Mouse (Mus musculus): ENCODE measurements around the gene Adam19. TPM values are rescaled to one million over a fixed set of nuclear protein-coding genes. Genes with fewer than 3 reads are reported as not detected.

Adam19 gene
- polyA plus RNA-seq, 1 experiment from 2014 or later, result 26.8 TPM

DNA sequence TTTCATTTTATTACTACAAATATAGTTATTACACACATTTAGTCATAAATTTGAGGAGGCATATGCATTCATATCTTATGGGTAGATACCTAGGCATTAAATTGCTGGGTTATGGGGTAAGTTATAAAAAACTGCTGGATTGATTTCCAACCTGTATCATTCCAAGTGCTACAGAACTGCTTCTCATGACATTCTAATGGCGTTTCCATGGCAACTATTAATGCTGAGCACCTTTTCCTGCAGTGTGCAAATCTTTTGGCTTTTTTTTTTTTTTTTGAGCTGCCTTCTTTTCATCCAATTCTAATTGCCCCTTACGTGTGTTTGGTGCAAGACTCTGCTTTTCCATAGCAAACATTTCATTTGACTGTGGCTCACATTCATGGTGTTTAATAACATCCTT lies 25.8 kb upstream of the Adam19 start:
- no peaks in the 10 kb centered on the region for H3K27me3 ChIP-seq (ENCODE audit: control insufficient read depth, insufficient read depth, low read length)
- ATAC-seq (ENCODE audit: insufficient number of reproducible peaks, insufficient read depth, low FRiP score, low read depth), result no peak

DNA sequence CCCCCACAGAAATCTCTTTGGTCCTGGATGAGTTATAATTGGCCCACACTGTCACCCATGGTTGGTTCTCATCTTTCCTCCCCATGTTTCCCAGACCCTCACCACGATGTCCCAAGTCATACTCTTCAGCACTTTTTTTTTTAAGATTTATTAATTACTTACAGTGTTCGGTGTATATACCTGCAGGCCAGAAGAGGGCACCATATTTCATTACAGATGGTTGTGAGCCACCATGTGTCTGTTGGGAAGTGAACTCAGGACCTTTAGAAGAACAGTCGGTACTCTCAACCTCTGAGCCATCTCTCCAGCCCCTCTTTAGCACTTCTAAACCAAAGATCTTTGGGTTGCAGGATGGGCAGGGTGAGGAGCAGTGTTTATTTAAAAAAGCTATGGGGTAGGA lies 24.3 kb upstream of the Adam19 start:
- no peak overlapping the region for H3K9ac ChIP-seq (replicated peaks; ENCODE audit: low read depth, low read length)
- no peaks in the 10 kb centered on the region for H3K36me3 ChIP-seq (ENCODE audit: control insufficient read depth, insufficient read depth, low read length)
- H3K9me3 ChIP-seq (ENCODE audit: control insufficient read depth, low read depth, low read length), result no peaks in the 10 kb centered on the region
- H3K27me3 ChIP-seq (ENCODE audit: control insufficient read depth, insufficient read depth, low read length), result no peaks in the 10 kb centered on the region
- H3K4me2 ChIP-seq (replicated peaks; ENCODE audit: low read depth, low read length), result no peak overlapping the region
- no peaks in the 10 kb centered on the region for H3K4me1 ChIP-seq (ENCODE audit: control insufficient read depth, insufficient read depth, low read length)
- H3K4me3 ChIP-seq (ENCODE audit: low read depth, low read length), result no peak overlapping the region
- 53% methylated on average over 3 of the region's 3 CpGs for whole genome bisulfite sequencing
- ATAC-seq (ENCODE audit: insufficient number of reproducible peaks, insufficient read depth, low FRiP score, low read depth), result no peak
- no peak overlapping the region for H3K27ac ChIP-seq (ENCODE audit: low read length)

More for the DNA sequence above, 25.8 kb upstream of the Adam19 start:
- no peak overlapping the region for H3K4me2 ChIP-seq (replicated peaks; ENCODE audit: low read depth, low read length)
- H3K36me3 ChIP-seq (ENCODE audit: control insufficient read depth, insufficient read depth, low read length), result no peaks in the 10 kb centered on the region
- H3K27ac ChIP-seq (ENCODE audit: low read length), result no peak overlapping the region
- no peak overlapping the region for H3K4me3 ChIP-seq (ENCODE audit: low read depth, low read length)
- 79% methylated on average over 2 of the region's 2 CpGs for WGBS
- H3K9me3 ChIP-seq (ENCODE audit: control insufficient read depth, low read depth, low read length), result no peaks in the 10 kb centered on the region
- H3K4me1 ChIP-seq (ENCODE audit: control insufficient read depth, insufficient read depth, low read length), result peaks cover 5% of the 10 kb centered on the region; the same call in 1 of the 2 replicates
- no peak overlapping the region for H3K9ac ChIP-seq (replicated peaks; ENCODE audit: low read depth, low read length)

DNA sequence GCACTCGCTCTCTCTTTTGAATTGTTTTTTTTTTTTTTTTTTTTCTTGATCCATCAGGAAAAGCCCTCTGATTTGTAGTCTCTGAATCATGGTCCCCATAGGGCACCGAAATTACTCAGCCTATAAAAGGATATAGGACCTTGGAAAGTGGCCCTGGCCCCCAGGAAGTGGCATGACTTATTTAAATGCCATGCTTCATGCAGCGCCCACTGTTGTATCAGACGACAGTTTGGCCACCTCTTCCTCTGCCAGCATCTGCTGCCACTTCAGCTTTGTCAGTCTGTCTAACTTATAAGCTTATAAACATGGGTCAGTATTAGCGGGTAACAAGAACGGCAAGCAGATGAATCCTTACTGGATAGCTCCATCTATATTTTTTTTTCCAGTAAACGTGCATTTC lies 22.8 kb upstream of the Adam19 start:
- H3K36me3 ChIP-seq (ENCODE audit: control insufficient read depth, insufficient read depth, low read length), result no peaks in the 10 kb centered on the region
- H3K9me3 ChIP-seq (ENCODE audit: control insufficient read depth, low read depth, low read length), result no peaks in the 10 kb centered on the region
- H3K4me3 ChIP-seq (ENCODE audit: low read depth, low read length), result no peak overlapping the region
- no peaks in the 10 kb centered on the region for H3K4me1 ChIP-seq (ENCODE audit: control insufficient read depth, insufficient read depth, low read length)
- 85% methylated on average over 7 of the region's 7 CpGs for whole genome bisulfite sequencing
- H3K27me3 ChIP-seq (ENCODE audit: control insufficient read depth, insufficient read depth, low read length), result no peaks in the 10 kb centered on the region
- ATAC-seq (ENCODE audit: insufficient number of reproducible peaks, insufficient read depth, low FRiP score, low read depth), result no peak
- H3K4me2 ChIP-seq (replicated peaks; ENCODE audit: low read depth, low read length), result no peak overlapping the region
- no peak overlapping the region for H3K9ac ChIP-seq (replicated peaks; ENCODE audit: low read depth, low read length)
- no peak overlapping the region for H3K27ac ChIP-seq (ENCODE audit: low read length)

DNA sequence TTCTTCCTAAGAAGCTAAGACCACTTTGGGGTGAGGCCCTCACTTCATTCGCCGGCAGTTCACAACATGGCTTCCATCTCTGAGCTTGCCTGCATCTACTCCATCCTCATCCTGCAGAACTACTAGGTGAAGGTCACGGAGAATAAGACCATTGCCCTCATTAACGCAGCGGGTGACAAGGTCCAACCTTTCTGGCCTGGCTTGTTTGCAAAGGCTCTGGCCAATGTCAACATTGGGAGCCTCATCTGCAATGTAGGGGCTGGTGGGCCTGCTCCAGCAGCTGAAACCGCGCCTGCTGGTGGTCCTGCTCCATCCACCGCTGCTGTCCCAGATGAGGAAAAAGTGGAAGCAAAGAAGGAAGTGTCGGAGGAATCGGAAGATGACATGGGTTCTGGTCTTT lies 19.4 kb upstream of the Adam19 start:
- H3K9ac ChIP-seq (replicated peaks; ENCODE audit: low read depth, low read length), result no peak overlapping the region
- ATAC-seq (ENCODE audit: insufficient number of reproducible peaks, insufficient read depth, low FRiP score, low read depth), result no peak

DNA sequence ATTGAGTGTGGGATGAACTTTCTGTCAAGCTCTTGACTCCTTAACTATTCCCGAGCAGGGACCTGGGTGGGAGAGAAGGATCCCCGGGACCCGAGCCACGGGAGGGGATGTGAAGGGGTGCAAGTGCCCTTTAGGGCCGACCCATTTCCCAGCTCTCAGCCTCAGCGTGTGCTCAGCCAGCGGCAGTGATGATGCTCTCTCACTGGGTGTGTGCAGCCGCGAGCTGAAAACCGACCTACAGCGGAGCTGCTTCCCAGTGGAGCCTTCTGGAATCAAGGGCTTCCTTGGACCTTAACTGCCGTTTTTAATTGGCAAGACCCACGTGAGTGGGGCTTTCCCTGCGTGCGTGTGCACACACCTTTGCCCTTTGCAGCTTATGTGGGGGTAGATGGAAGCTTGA lies 16.9 kb upstream of the Adam19 start:
- 65% methylated on average over 15 of the region's 15 CpGs for WGBS
- H3K27ac ChIP-seq (ENCODE audit: low read length), result no peak overlapping the region
- no peak for ATAC-seq (ENCODE audit: insufficient number of reproducible peaks, insufficient read depth, low FRiP score, low read depth)
- H3K4me1 ChIP-seq (ENCODE audit: control insufficient read depth, insufficient read depth, low read length), result no peaks in the 10 kb centered on the region
- H3K4me3 ChIP-seq (ENCODE audit: low read depth, low read length), result no peak overlapping the region
- H3K4me2 ChIP-seq (replicated peaks; ENCODE audit: low read depth, low read length), result no peak overlapping the region
- H3K27me3 ChIP-seq (ENCODE audit: control insufficient read depth, insufficient read depth, low read length), result no peaks in the 10 kb centered on the region
- no peaks in the 10 kb centered on the region for H3K9me3 ChIP-seq (ENCODE audit: control insufficient read depth, low read depth, low read length)
- no peaks in the 10 kb centered on the region for H3K36me3 ChIP-seq (ENCODE audit: control insufficient read depth, insufficient read depth, low read length)
- no peak overlapping the region for H3K9ac ChIP-seq (replicated peaks; ENCODE audit: low read depth, low read length)

More for the DNA sequence above, 19.4 kb upstream of the Adam19 start:
- H3K9me3 ChIP-seq (ENCODE audit: control insufficient read depth, low read depth, low read length), result no peaks in the 10 kb centered on the region
- no peaks in the 10 kb centered on the region for H3K36me3 ChIP-seq (ENCODE audit: control insufficient read depth, insufficient read depth, low read length)
- no peak overlapping the region for H3K4me3 ChIP-seq (ENCODE audit: low read depth, low read length)
- H3K27me3 ChIP-seq (ENCODE audit: control insufficient read depth, insufficient read depth, low read length), result no peaks in the 10 kb centered on the region
- WGBS, result 90% methylated on average over 10 of the region's 10 CpGs
- H3K4me1 ChIP-seq (ENCODE audit: control insufficient read depth, insufficient read depth, low read length), result no peaks in the 10 kb centered on the region
- H3K4me2 ChIP-seq (replicated peaks; ENCODE audit: low read depth, low read length), result no peak overlapping the region
- H3K27ac ChIP-seq (ENCODE audit: low read length), result no peak overlapping the region

DNA sequence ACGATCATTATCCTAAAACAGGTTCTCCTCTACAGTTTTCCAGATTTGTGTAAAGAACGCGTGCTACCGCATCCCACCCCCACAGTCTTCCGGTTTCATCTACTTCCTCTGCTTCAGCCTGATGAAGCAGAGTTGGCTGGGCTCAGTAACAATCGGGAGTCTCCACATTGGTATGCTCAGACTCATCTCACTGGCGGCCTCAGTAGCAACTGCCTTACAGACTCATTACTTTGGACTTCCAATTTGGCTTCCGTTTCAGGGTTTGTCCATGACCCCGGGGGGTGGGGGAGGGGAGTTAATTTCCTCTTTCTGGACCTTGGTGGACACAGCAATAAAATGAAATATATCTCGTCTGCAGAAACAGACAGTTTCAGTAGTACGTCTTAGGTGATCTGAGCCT lies 16.5 kb upstream of the Adam19 start:
- H3K9ac ChIP-seq (replicated peaks; ENCODE audit: low read depth, low read length), result no peak overlapping the region
- H3K27me3 ChIP-seq (ENCODE audit: control insufficient read depth, insufficient read depth, low read length), result no peaks in the 10 kb centered on the region
- H3K9me3 ChIP-seq (ENCODE audit: control insufficient read depth, low read depth, low read length), result no peaks in the 10 kb centered on the region
- no peak overlapping the region for H3K4me3 ChIP-seq (ENCODE audit: low read depth, low read length)
- H3K27ac ChIP-seq (ENCODE audit: low read length), result no peak overlapping the region
- no peaks in the 10 kb centered on the region for H3K36me3 ChIP-seq (ENCODE audit: control insufficient read depth, insufficient read depth, low read length)
- no peak for ATAC-seq (ENCODE audit: insufficient number of reproducible peaks, insufficient read depth, low FRiP score, low read depth)
- H3K4me1 ChIP-seq (ENCODE audit: control insufficient read depth, insufficient read depth, low read length), result no peaks in the 10 kb centered on the region
- H3K4me2 ChIP-seq (replicated peaks; ENCODE audit: low read depth, low read length), result no peak overlapping the region
- 60% methylated on average over 11 of the region's 11 CpGs for WGBS

DNA sequence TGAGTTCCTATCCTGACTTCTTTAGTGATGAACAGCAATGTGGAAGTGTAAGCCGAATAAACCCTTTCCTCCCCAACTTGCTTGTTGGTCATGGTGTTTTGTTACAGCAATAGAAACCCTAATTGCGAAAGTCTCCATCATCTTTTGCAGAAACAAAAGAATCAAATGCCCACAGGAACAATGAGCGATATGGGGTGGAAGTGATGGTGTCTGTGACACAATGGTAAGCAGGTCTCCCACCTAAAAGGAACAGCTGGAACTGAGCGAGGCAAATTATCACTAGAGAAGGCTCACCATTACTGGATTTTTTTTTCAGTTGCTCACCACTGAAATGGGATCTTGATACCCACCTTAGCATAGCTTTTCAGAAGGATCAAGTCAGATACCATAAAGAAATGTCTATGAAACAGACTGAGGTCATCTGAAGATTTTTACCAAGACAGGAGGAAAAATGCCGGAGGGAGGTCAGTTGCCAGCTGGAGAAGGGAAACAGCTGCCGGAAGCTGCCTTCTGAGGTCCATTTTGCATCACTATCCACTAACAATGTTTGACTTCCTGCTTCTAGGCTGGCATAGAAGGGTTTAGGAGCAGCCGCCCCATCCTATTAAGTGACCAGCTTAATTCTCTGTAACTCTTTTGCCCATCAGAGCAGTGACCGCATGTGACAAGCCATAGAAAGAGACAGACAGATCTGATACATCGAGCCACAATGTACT lies 14.8 kb upstream of the Adam19 start:
- H3K9ac ChIP-seq (replicated peaks; ENCODE audit: low read depth, low read length), result no peak overlapping the region
- WGBS, result 68% methylated on average over 9 of the region's 9 CpGs
- no peaks in the 10 kb centered on the region for H3K36me3 ChIP-seq (ENCODE audit: control insufficient read depth, insufficient read depth, low read length)
- H3K27ac ChIP-seq (ENCODE audit: low read length), result no peak overlapping the region; the same call in 1 of the 2 replicates
- ATAC-seq (ENCODE audit: insufficient number of reproducible peaks, insufficient read depth, low FRiP score, low read depth), result no peak
- no peaks in the 10 kb centered on the region for H3K27me3 ChIP-seq (ENCODE audit: control insufficient read depth, insufficient read depth, low read length)
- no peak overlapping the region for H3K4me2 ChIP-seq (replicated peaks; ENCODE audit: low read depth, low read length)
- no peaks in the 10 kb centered on the region for H3K9me3 ChIP-seq (ENCODE audit: control insufficient read depth, low read depth, low read length)
- no peak overlapping the region for H3K4me3 ChIP-seq (ENCODE audit: low read depth, low read length)
- no peaks in the 10 kb centered on the region for H3K4me1 ChIP-seq (ENCODE audit: control insufficient read depth, insufficient read depth, low read length)

DNA sequence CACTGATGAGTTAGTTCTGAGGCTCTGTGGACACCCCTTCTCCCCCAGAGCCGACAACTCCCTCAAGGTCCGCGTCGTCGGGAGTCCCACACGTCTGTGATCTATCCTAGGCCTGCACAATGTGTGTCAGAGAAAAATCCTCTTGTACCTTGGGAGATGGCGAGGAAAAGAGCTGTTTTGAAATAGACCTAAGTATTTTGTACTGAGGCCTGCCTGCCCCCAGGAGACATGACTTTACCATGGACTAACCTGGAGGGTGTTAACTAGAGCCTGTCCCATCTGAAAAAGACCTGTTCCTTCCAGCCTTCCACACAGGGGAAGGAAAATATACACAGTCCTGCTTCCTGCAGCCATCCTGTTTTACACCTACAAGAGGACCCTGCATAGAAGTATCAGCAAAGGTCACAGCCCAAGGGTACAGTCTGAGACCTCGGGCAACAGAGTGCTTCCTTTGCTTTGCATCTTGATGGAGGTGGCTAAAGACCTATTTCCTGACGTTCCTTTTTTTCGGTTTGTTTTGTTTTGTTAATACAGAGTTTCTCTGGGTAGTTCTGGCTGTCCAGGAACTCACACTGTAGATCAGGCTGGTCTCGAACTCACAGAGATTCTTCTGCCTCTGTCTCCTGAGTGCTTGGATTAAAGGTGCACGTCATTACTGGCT lies 14.1 kb upstream of the Adam19 start:
- no peaks in the 10 kb centered on the region for H3K27me3 ChIP-seq (ENCODE audit: control insufficient read depth, insufficient read depth, low read length)
- H3K4me3 ChIP-seq (ENCODE audit: low read depth, low read length), result no peak overlapping the region
- no peak overlapping the region; the same call in 1 of the 2 replicates for H3K27ac ChIP-seq (ENCODE audit: low read length)
- no peaks in the 10 kb centered on the region for H3K36me3 ChIP-seq (ENCODE audit: control insufficient read depth, insufficient read depth, low read length)
- no peaks in the 10 kb centered on the region for H3K4me1 ChIP-seq (ENCODE audit: control insufficient read depth, insufficient read depth, low read length)
- no peaks in the 10 kb centered on the region for H3K9me3 ChIP-seq (ENCODE audit: control insufficient read depth, low read depth, low read length)
- ATAC-seq (ENCODE audit: insufficient number of reproducible peaks, insufficient read depth, low FRiP score, low read depth), result no peak
- H3K4me2 ChIP-seq (replicated peaks; ENCODE audit: low read depth, low read length), result no peak overlapping the region
- H3K9ac ChIP-seq (replicated peaks; ENCODE audit: low read depth, low read length), result no peak overlapping the region
- WGBS, result 66% methylated on average over 12 of the region's 12 CpGs
